Mouse (Mus musculus): ENCODE measurements around the gene Zfp82. TPM values are rescaled to one million over a fixed set of nuclear protein-coding genes. Genes with fewer than 3 reads are reported as not detected.

Gene Zfp82
- total RNA-seq, 2 experiments from 2014 or later: 1.3 to 2.3 TPM

- TF ChIP-seq CTCF (IDR thresholded peaks at IDR 0.05): no peak
- DNase-seq: no peak
- intact Hi-C loops (cut with DNase I): no loop called here
- Histone ChIP-seq H3K27ac (no peak overlapping the region), H3K4me3 (no peak overlapping the region)
Observed at GRCm38 (mm10) chr7:30031379-30031778, 41.3 kb downstream of the Zfp82 start.

DNA sequence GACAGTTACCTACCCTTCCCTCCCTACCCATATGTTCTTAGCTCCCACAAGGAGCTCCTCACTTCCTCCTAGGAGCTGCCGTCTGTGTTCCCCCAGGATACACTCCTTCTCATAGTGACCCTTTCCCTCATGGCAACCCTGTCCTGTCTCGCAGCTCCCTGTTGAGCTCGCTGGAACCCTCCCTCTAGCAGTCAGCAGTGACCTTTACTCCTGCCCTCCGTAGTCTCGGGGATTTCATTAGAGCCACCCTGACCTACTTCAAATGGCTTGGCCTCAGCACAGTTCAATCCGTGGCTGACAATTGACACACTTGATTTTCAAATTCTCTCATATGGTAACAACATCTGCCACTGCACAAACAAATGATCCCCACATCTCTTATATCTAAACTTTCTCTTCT lies 42.0 kb downstream of the Zfp82 start:
- no peak overlapping the region for H3K4me3 ChIP-seq
- no peak for TF ChIP-seq CTCF (IDR thresholded peaks at IDR 0.05)
- H3K27ac ChIP-seq: no peak overlapping the region
- intact Hi-C loops (cut with DNase I): no loop called here
- DNase-seq: no peak

DNA sequence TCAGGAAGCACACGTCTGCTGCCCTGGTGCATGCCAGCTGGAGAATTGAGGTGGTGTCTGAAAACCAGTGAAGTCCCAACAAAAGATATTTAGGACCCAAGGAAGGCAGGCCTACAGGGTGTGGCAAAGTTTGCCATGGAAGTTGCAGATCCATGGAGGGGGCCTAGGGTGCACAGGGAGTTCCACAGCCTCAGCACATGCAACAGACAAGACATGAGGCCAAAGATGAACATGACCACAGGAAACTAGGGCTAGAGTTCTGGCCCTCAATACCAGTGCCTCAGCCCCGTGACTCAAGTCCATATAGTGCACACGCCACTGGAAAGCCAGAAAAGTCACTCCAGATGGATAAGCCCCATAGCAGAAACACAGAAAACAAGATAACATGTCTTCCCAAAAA lies 44.1 kb downstream of the Zfp82 start:
- no peak overlapping the region for H3K4me3 ChIP-seq
- TF ChIP-seq CTCF (IDR thresholded peaks at IDR 0.05): no peak
- intact Hi-C loops (cut with DNase I): loop anchor here (5.0 kb wide), 1 partner anchor 59 kb away; no protein-coding TSS in a partner anchor

DNA sequence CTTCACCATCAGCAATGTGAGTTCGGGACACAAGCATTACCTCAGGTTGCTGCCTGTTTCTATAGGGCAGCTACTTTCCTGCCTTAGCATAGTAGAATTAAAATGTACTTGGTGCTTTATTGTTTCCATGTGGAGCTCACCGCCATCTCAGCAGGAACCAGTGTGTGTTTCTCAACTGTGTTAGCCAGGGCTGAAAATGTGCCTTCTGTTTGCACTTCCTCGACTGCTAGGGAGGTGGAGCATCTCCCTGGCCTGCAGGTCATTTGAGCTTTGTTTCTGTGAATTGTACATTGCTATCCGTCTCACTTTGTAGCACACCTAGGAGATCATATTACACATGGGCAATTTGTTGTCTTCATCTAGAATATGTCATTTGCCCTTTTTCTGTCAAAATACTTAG lies 45.4 kb downstream of the Zfp82 start:
- DNase-seq: no peak
- Histone ChIP-seq H3K27ac (no peak overlapping the region), H3K4me3 (no peak overlapping the region)
- TF ChIP-seq CTCF (IDR thresholded peaks at IDR 0.05): no peak
- intact Hi-C loops (cut with DNase I): loop anchor here (5.0 kb wide), 1 partner anchor 60 kb away; no protein-coding TSS in a partner anchor

More for the DNA sequence above, 44.1 kb downstream of the Zfp82 start:
- no peak overlapping the region for H3K27ac ChIP-seq
- no peak for DNase-seq

GRCm38 (mm10) chr7:30025358-30025757 lies 47.3 kb downstream of the Zfp82 start:
- no peak overlapping the region for H3K27ac ChIP-seq
- DNase-seq: no peak
- intact Hi-C loops (cut with DNase I): loop anchor here (5.0 kb wide), 1 partner anchor 62 kb away; no protein-coding TSS in a partner anchor
- H3K4me3 ChIP-seq: no peak overlapping the region
- peak; percentile 46 for TF ChIP-seq CTCF (IDR thresholded peaks at IDR 0.05)

GRCm38 (mm10) chr7:30023800-30024199 lies 48.9 kb downstream of the Zfp82 start:
- H3K4me3 ChIP-seq: no peak overlapping the region

GRCm38 (mm10) chr7:30023324-30023723 lies 49.4 kb downstream of the Zfp82 start:
- no peak for DNase-seq
- H3K27ac ChIP-seq: no peak overlapping the region
- intact Hi-C loops (cut with DNase I): no loop called here
- H3K4me3 ChIP-seq: no peak overlapping the region
- no peak for TF ChIP-seq CTCF (IDR thresholded peaks at IDR 0.05)

More at GRCm38 (mm10) chr7:30023800-30024199, 48.9 kb downstream of the Zfp82 start:
- no peak overlapping the region for H3K27ac ChIP-seq
- DNase-seq: no peak
- no peak for TF ChIP-seq CTCF (IDR thresholded peaks at IDR 0.05)
- intact Hi-C loops (cut with DNase I): no loop called here

DNA sequence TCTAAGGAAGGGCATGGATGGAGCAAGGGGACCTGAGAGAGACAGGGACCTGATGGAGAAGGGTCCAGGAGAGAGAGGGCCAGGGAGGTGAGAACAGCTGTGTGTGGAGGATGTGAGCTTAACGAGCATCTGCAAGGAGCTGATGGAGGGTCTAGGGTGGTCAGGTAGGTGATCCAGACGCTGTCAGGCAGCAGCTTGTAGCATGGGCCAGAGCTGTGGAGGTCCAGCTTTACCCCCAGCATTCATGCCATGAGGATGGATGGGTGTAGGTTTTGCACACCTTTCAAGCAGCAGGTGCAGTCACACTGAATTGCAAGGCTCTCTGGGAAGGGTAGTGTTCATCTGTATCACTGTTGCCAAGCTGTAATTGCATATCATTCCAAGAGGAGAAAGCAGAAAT lies 53.2 kb downstream of the Zfp82 start:
- no peak for TF ChIP-seq CTCF (IDR thresholded peaks at IDR 0.05)
- no peak overlapping the region for H3K4me3 ChIP-seq
- no peak for DNase-seq
- intact Hi-C loops (cut with DNase I): loop anchor here (10.0 kb wide), 2 partner anchors 45 to 185 kb away; no protein-coding TSS in a partner anchor
- H3K27ac ChIP-seq: no peak overlapping the region

DNA sequence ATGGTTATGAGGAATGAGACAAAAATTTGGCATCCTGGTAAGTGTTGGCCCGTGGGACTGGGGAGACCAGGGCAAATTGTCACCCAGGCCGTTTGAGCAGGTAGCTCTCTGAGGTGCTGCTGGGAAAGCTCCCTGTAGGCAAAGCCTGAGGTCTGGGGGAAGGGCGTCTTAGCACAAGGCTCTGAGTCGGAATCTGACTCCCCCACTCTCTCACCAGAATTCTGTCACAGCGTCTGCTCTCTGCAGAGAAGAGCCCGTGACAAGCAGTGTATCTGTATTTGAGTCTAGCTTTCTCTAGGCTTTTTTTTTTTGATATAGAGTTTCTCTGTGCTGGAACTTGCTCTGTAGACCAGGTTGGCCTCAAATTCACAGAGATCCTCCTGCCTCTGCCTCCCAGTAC lies 55.5 kb downstream of the Zfp82 start:
- Histone ChIP-seq H3K4me3 (no peak overlapping the region), H3K27ac (no peak overlapping the region)
- intact Hi-C loops (cut with DNase I): loop anchor here (10.0 kb wide), 2 partner anchors 48 to 188 kb away; no protein-coding TSS in a partner anchor
- DNase-seq: no peak
- no peak for TF ChIP-seq CTCF (IDR thresholded peaks at IDR 0.05)

DNA sequence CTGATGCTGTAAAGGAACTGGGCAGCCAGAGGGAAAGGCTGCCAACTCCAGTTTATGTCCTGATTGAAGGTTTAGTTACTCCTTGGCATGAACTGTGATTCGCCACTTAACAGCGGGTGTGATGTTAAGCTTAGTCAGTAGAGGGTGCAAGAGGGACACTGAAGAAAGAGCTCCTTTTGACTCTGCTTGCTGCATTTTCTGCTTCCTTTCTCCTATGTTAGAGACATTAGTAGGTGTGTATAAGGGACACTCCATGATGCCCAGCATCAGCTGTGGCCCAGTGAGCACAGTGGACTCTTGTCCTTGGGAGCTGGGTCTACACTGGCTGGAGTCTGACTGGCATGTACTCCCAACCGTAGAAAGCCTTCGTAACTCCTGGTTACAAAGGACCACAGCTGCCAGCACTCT lies 59.7 kb downstream of the Zfp82 start:
- peak; percentile 78 for TF ChIP-seq CTCF (IDR thresholded peaks at IDR 0.05)
- no peak overlapping the region for H3K4me3 ChIP-seq
- intact Hi-C loops (cut with DNase I): loop anchor here (1.0 to 10.0 kb wide), 4 partner anchors 52 to 192 kb away; partner anchors contain the start of gene Zfp146
- H3K27ac ChIP-seq: peak overlapping the region; percentile 73
- DNase-seq: peak; percentile 68

- DNase-seq: no peak
- TF ChIP-seq CTCF (IDR thresholded peaks at IDR 0.05): no peak
- Histone ChIP-seq H3K27ac (peak overlapping the region; percentile 92), H3K4me3 (peak overlapping the region; percentile 47; the same call in 1 of the 2 replicates)
- intact Hi-C loops (cut with DNase I): loop anchor here (5.0 to 10.0 kb wide), 3 partner anchors 54 to 194 kb away; partner anchors contain the start of gene Zfp146
Observed at GRCm38 (mm10) chr7:30010551-30011195, 62.0 kb downstream of the Zfp82 start.

DNA sequence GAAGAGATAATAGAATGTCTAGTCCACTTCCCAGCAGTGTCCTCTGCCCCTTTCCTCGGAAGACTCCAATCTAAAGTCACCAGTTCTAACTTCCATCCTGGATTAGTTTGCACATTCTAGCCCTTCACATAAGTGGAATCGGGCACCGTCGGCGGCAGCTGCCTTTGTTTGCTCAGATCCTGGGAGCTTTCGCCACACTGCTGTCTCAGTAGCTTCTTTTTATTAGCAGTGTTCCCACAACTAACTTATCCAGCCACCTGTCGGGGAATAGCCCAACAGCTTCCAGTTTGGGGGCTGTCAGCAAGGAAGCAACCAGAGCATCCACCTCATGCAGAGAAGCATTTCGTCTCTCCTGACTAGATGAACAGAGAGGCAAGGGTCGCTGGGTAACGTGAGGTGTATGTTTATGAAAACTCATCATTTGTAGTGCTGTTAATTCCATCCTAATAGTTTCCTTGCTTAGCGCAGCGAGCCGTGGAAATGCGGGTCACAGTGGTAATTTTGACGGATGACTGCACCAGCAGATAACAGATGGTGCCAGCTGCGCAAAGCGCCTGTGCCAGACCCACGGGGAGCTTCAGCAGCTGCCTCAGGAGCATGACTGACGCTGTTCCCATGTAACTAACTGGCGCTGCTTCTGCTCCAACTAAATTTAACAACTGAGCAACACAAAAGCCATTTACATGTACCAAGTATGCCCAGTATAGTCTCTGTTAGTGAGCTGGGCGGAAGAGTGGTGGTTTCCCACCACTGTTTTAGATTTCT lies 63.2 kb downstream of the Zfp82 start:
- peak; percentile 93 for DNase-seq
- peak overlapping the region; percentile 92 for H3K27ac ChIP-seq
- TF ChIP-seq CTCF (IDR thresholded peaks at IDR 0.05): no peak
- intact Hi-C loops (cut with DNase I): loop anchor here (5.0 to 10.0 kb wide), 3 partner anchors 55 to 195 kb away; partner anchors contain the start of gene Zfp146
- H3K4me3 ChIP-seq: peak overlapping the region; percentile 58
